Mouse (Mus musculus) embryonic facial prominence, embryonic 15.5 days (tissue): Measurements from ENCODE around the gene Prmt1. TPM values are rescaled to one million over a fixed set of nuclear protein-coding genes. Genes with fewer than 3 reads are reported as not detected.
A peak's percentile ranks its signal among the peaks of the same experiment; 100 is the strongest.

ENCODE experiments used
- ATAC-seq: fragments of 200-750 bp; cut with Nextera tagmentation; 2 replicates; pipeline ENCODE4 v1.8.0; 2017; ENCODE audit warnings: low read depth, moderate TSS enrichment; ENCODE audit not compliant: insufficient number of reproducible peaks, low FRiP score, low TSS enrichment
- H3K27ac ChIP-seq: fragments of 300-500 bp; sonication (generic); replicated peaks from 2 replicates; pipeline ENCODE4 v1.5.1; 2015; ENCODE audit warnings: mild to moderate bottlenecking, inconsistent platforms
- H3K27me3 ChIP-seq: fragments of 300-500 bp; sonication (generic); 2 replicates; pipeline ENCODE4 v1.6.1; 2015; ENCODE audit warnings: inconsistent platforms
- H3K36me3 ChIP-seq: fragments of 300-500 bp; sonication (generic); 2 replicates; pipeline ENCODE4 v1.6.1; 2015; ENCODE audit warnings: mild to moderate bottlenecking, inconsistent platforms
- H3K4me1 ChIP-seq: fragments of 300-500 bp; sonication (generic); 2 replicates; pipeline ENCODE4 v1.6.1; 2015; ENCODE audit warnings: inconsistent platforms
- H3K4me2 ChIP-seq: fragments of 300-500 bp; sonication (generic); replicated peaks from 2 replicates; pipeline ENCODE4 v1.6.1; 2015; ENCODE audit warnings: mild to moderate bottlenecking, inconsistent platforms
- H3K4me3 ChIP-seq: fragments of 300-500 bp; sonication (generic); replicated peaks from 2 replicates; pipeline ENCODE4 v1.5.1; 2015; ENCODE audit warnings: mild to moderate bottlenecking, inconsistent platforms
- H3K9ac ChIP-seq: fragments of 300-500 bp; sonication (generic); 2 replicates; pipeline ENCODE4 v1.6.1; 2015; ENCODE audit warnings: inconsistent platforms
- H3K9me3 ChIP-seq: fragments of 300-500 bp; sonication (generic); replicated peaks from 2 replicates; pipeline ENCODE4 v1.6.1; 2016; ENCODE audit warnings: inconsistent platforms
- whole genome bisulfite sequencing: fragments of 180-500 bp; shearing (Covaris S2); methylation state at CpG from one replicate; pipeline ENCODE4 v1.1.7; 2015; 5-methylcytosine and 5-hydroxymethylcytosine counted together
- polyA plus RNA-seq: library from polyadenylated mRNA; unstranded; fragments of >200 nt; fragmentation: Nextera tagmentation; extraction: Ambion mirVana; gene quantifications from 2 replicates; pipeline ENCODE4 v1.2.1, GENCODE M21; 2015

The Prmt1 gene
- polyA plus RNA-seq, 1 experiment from 2014 or later = 479 TPM

- Histone ChIP-seq H3K36me3 (peaks cover 39% of the 10 kb centered on the region), H3K9ac (no peak overlapping the region), H3K9me3 (no peaks in the 10 kb centered on the region), H3K27ac (no peak overlapping the region), H3K27me3 (no peaks in the 10 kb centered on the region), H3K4me3 (no peak overlapping the region), H3K4me1 (peaks cover 5% of the 10 kb centered on the region; the same call in 1 of the 2 replicates), H3K4me2 (no peak overlapping the region)
- 84% methylated on average over 10 of the region's 10 CpGs for WGBS
- ATAC-seq = no peak
Observed at GRCm38 (mm10) chr7:44959874-44960511, 26.4 kb downstream of the Prmt1 start.

- no peak overlapping the region for H3K27ac ChIP-seq
- no peak overlapping the region for H3K9ac ChIP-seq
- no peak for ATAC-seq
- no peaks in the 10 kb centered on the region for H3K27me3 ChIP-seq
- WGBS = 88% methylated on average over 8 of the region's 8 CpGs
- no peak overlapping the region for H3K4me3 ChIP-seq
- peaks cover 6% of the 10 kb centered on the region for H3K4me1 ChIP-seq
- H3K4me2 ChIP-seq = no peak overlapping the region
- H3K9me3 ChIP-seq = no peaks in the 10 kb centered on the region
- peaks cover 37% of the 10 kb centered on the region; the same call in 1 of the 2 replicates for H3K36me3 ChIP-seq
Observed at GRCm38 (mm10) chr7:44959281-44959680, 27.1 kb downstream of the Prmt1 start.

- ATAC-seq = no peak
- Histone ChIP-seq H3K4me3 (no peak overlapping the region), H3K9me3 (no peaks in the 10 kb centered on the region), H3K36me3 (peaks cover 30% of the 10 kb centered on the region; the same call in 1 of the 2 replicates), H3K27ac (no peak overlapping the region), H3K9ac (no peak overlapping the region), H3K4me2 (no peak overlapping the region), H3K4me1 (peaks cover 7% of the 10 kb centered on the region), H3K27me3 (no peaks in the 10 kb centered on the region)
- 49% methylated on average over 7 of the region's 7 CpGs for WGBS
Observed at GRCm38 (mm10) chr7:44958208-44958607, 28.2 kb downstream of the Prmt1 start.

GRCm38 (mm10) chr7:44957183-44957835 is 29.1 kb downstream of the Prmt1 start:
- Histone ChIP-seq H3K9me3 (no peaks in the 10 kb centered on the region), H3K9ac (no peak overlapping the region), H3K27ac (no peak overlapping the region), H3K36me3 (peaks cover 22% of the 10 kb centered on the region; the same call in 1 of the 2 replicates), H3K4me1 (peaks cover 16% of the 10 kb centered on the region), H3K4me3 (no peak overlapping the region), H3K27me3 (no peaks in the 10 kb centered on the region), H3K4me2 (no peak overlapping the region)
- WGBS = 63% methylated on average over 20 of the region's 20 CpGs
- no peak for ATAC-seq

- 48% methylated on average over 6 of the region's 6 CpGs for WGBS
Observed at GRCm38 (mm10) chr7:44956266-44956665, 30.1 kb downstream of the Prmt1 start.

GRCm38 (mm10) chr7:44955628-44956027 is 30.7 kb downstream of the Prmt1 start:
- H3K27me3 ChIP-seq = peaks cover 13% of the 10 kb centered on the region
- H3K27ac ChIP-seq = no peak overlapping the region
- H3K36me3 ChIP-seq = peaks cover 9% of the 10 kb centered on the region; the same call in 1 of the 2 replicates
- H3K4me1 ChIP-seq = peaks cover 27% of the 10 kb centered on the region
- H3K9ac ChIP-seq = no peak overlapping the region
- no peaks in the 10 kb centered on the region for H3K9me3 ChIP-seq
- ATAC-seq = no peak
- 50% methylated on average over 5 of the region's 5 CpGs for WGBS
- H3K4me2 ChIP-seq = no peak overlapping the region
- no peak overlapping the region for H3K4me3 ChIP-seq

More at GRCm38 (mm10) chr7:44956266-44956665, 30.1 kb downstream of the Prmt1 start:
- Histone ChIP-seq H3K36me3 (peaks cover 12% of the 10 kb centered on the region; the same call in 1 of the 2 replicates), H3K4me3 (no peak overlapping the region), H3K4me2 (no peak overlapping the region), H3K27me3 (peaks cover 6% of the 10 kb centered on the region), H3K4me1 (peaks cover 27% of the 10 kb centered on the region), H3K27ac (no peak overlapping the region), H3K9ac (no peak overlapping the region), H3K9me3 (no peaks in the 10 kb centered on the region)
- no peak for ATAC-seq

GRCm38 (mm10) chr7:44954091-44954885 is 32.1 kb downstream of the Prmt1 start:
- peaks cover 27% of the 10 kb centered on the region for H3K4me1 ChIP-seq
- no peak overlapping the region; the same call in 1 of the 2 replicates for H3K27ac ChIP-seq
- no peak overlapping the region for H3K9ac ChIP-seq
- H3K36me3 ChIP-seq = peaks cover 4% of the 10 kb centered on the region; the same call in 1 of the 2 replicates
- no peak overlapping the region for H3K4me2 ChIP-seq
- ATAC-seq = no peak
- H3K4me3 ChIP-seq = no peak overlapping the region
- H3K27me3 ChIP-seq = peaks cover 26% of the 10 kb centered on the region
- WGBS = 76% methylated on average over 12 of the region's 12 CpGs
- H3K9me3 ChIP-seq = no peaks in the 10 kb centered on the region

GRCm38 (mm10) chr7:44953561-44953960 is 32.8 kb downstream of the Prmt1 start:
- Histone ChIP-seq H3K4me2 (no peak overlapping the region), H3K4me3 (no peak overlapping the region), H3K4me1 (peaks cover 27% of the 10 kb centered on the region), H3K9ac (no peak overlapping the region), H3K27ac (no peak overlapping the region), H3K27me3 (peaks cover 26% of the 10 kb centered on the region), H3K9me3 (no peaks in the 10 kb centered on the region), H3K36me3 (no peaks in the 10 kb centered on the region)
- ATAC-seq = no peak
- WGBS = 61% methylated on average over 14 of the region's 14 CpGs

GRCm38 (mm10) chr7:44952611-44953306 is 33.6 kb downstream of the Prmt1 start:
- peak overlapping the region; percentile 91 for H3K27ac ChIP-seq
- H3K9me3 ChIP-seq = no peaks in the 10 kb centered on the region
- peaks cover 27% of the 10 kb centered on the region for H3K4me1 ChIP-seq
- peak overlapping the region; percentile 53 for H3K9ac ChIP-seq
- H3K4me2 ChIP-seq = peak overlapping the region; percentile 97
- H3K4me3 ChIP-seq = peak overlapping the region; percentile 60
- WGBS = 7% methylated on average over 24 of the region's 24 CpGs
- H3K27me3 ChIP-seq = peaks cover 26% of the 10 kb centered on the region
- ATAC-seq = peak; percentile 90
- H3K36me3 ChIP-seq = no peaks in the 10 kb centered on the region

- peak overlapping the region; percentile 60 for H3K4me3 ChIP-seq
- no peaks in the 10 kb centered on the region for H3K9me3 ChIP-seq
- peak; percentile 88 for ATAC-seq
- H3K27me3 ChIP-seq = peaks cover 26% of the 10 kb centered on the region
- peak overlapping the region; percentile 53 for H3K9ac ChIP-seq
- peak overlapping the region; percentile 91 for H3K27ac ChIP-seq
- no peaks in the 10 kb centered on the region for H3K36me3 ChIP-seq
- under 1% methylated on average over 10 of the region's 10 CpGs for WGBS
- H3K4me1 ChIP-seq = peaks cover 22% of the 10 kb centered on the region
- H3K4me2 ChIP-seq = peak overlapping the region; percentile 97
Observed at GRCm38 (mm10) chr7:44951960-44952359, 34.4 kb downstream of the Prmt1 start.
